Mouse (Mus musculus) midbrain, embryonic 15.5 days (tissue): ENCODE measurements around the gene Rora. TPM values are rescaled to one million over a fixed set of nuclear protein-coding genes. Genes with fewer than 3 reads are reported as not detected.

Source experiments
- ATAC-seq: fragments of 200-750 bp; cut with Nextera tagmentation; replicated peaks from 2 replicates; pipeline ENCODE4 v1.8.0; 2017; ENCODE audit warnings: moderate TSS enrichment
- H3K27ac ChIP-seq: fragments of 300-500 bp; sonication (generic); 2 replicates; pipeline ENCODE4 v1.5.1; 2015; ENCODE audit warnings: mild to moderate bottlenecking, inconsistent platforms
- H3K27me3 ChIP-seq: fragments of 300-500 bp; sonication (generic); replicated peaks from 2 replicates; pipeline ENCODE4 v1.6.1; 2015; ENCODE audit warnings: inconsistent platforms
- H3K36me3 ChIP-seq: fragments of 300-500 bp; sonication (generic); replicated peaks from 2 replicates; pipeline ENCODE4 v1.6.1; 2015; ENCODE audit warnings: inconsistent platforms
- H3K4me1 ChIP-seq: fragments of 300-500 bp; sonication (generic); 2 replicates; pipeline ENCODE4 v1.6.1; 2015; ENCODE audit warnings: inconsistent platforms
- H3K4me2 ChIP-seq: fragments of 300-500 bp; sonication (generic); 2 replicates; pipeline ENCODE4 v1.6.1; 2015; ENCODE audit warnings: inconsistent platforms, mild to moderate bottlenecking, moderate library complexity
- H3K4me3 ChIP-seq: fragments of 300-500 bp; sonication (generic); 2 replicates; pipeline ENCODE4 v1.5.1; 2015; ENCODE audit warnings: mild to moderate bottlenecking, inconsistent platforms
- H3K9ac ChIP-seq: fragments of 300-500 bp; sonication (generic); 2 replicates; pipeline ENCODE4 v1.6.1; 2015; ENCODE audit warnings: mild to moderate bottlenecking, inconsistent platforms
- H3K9me3 ChIP-seq: fragments of 300-500 bp; sonication (generic); 2 replicates; pipeline ENCODE4 v1.6.1; 2016; ENCODE audit warnings: inconsistent platforms
- WGBS: fragments of 180-500 bp; shearing (Covaris S2); methylation state at CpG from one replicate; pipeline ENCODE4 v1.1.7; 2015; ENCODE audit warnings: mixed read lengths; 5-methylcytosine and 5-hydroxymethylcytosine counted together
- polyA plus RNA-seq: library from polyadenylated mRNA; unstranded; fragments of >200 nt; fragmentation: Nextera tagmentation; extraction: Ambion mirVana; gene quantifications from 2 replicates; pipeline ENCODE4 v1.2.1, GENCODE M21; 2015

The Rora gene
- polyA plus RNA-seq, 1 experiment from 2014 or later = 43.9 TPM

DNA sequence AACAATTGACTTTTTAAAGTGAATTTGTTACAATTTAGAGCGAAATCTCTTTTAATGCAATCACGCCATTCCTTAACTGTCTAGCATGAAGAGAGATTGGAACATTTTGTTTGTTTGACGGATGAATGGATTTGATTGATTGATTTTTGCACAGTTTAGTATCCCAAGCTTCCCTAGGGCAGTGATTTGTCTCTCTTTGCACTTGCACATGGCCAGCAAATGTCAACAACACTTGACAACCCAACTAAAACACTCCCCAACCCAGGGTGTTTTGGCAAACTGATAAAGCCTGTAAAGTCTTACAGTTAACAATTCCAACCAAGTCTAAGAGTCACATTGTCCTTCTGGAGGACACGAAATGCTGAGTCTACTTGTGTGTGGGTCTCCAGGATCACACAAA is 733.7 kb downstream of the Rora start:
- no peak overlapping the region for H3K27ac ChIP-seq
- H3K9ac ChIP-seq = no peak overlapping the region
- no peak overlapping the region for H3K4me2 ChIP-seq
- WGBS = 89% methylated on average over 4 of the region's 4 CpGs
- ATAC-seq = no peak
- H3K4me3 ChIP-seq = no peak overlapping the region
- no peaks in the 10 kb centered on the region for H3K27me3 ChIP-seq
- no peaks in the 10 kb centered on the region for H3K4me1 ChIP-seq
- no peaks in the 10 kb centered on the region for H3K9me3 ChIP-seq
- no peaks in the 10 kb centered on the region for H3K36me3 ChIP-seq

DNA sequence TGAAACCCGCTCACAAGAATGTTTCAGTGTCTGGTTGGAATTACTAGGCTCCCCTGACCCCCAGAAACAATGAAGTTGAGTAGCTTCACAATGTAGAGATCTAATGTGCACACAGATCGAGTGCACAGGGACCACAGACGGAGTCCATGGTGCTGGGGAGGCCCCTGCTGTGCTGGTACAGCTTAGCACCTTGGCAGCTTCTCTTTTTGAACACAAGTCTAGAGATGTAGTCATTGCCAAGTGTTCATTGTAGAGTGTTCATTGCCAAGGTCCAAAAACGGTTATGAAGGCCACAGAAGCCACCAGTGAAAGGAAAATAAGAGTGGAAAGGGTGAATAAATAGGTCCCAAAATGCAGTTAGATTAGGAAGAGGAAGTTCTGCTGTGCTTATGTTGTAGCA is 737.0 kb downstream of the Rora start:
- H3K36me3 ChIP-seq = no peaks in the 10 kb centered on the region
- no peak for ATAC-seq
- H3K9me3 ChIP-seq = no peaks in the 10 kb centered on the region
- 75% methylated on average over 4 of the region's 4 CpGs for WGBS
- H3K4me1 ChIP-seq = no peaks in the 10 kb centered on the region
- no peak overlapping the region for H3K4me3 ChIP-seq
- no peaks in the 10 kb centered on the region for H3K27me3 ChIP-seq
- no peak overlapping the region for H3K4me2 ChIP-seq
- H3K27ac ChIP-seq = no peak overlapping the region
- H3K9ac ChIP-seq = no peak overlapping the region

DNA sequence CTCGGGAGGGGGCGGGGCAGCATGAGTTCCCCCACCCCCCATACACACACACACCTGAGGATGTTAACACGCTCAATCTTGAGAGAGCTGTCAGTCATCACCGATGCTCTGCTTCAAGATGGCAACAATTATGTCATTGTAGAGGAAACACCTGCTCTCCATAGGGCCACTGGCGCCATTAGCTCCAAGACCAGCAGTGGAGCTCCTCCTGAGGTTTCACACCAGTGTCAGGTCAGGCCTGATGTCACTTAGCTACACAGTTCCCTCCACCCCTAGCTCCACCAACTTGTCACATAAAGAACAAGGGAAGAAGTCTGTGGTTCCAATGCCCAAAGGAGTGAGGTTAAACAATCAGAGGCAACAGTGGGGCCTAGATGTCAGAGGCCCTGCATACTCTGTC is 740.6 kb downstream of the Rora start:
- H3K4me3 ChIP-seq = no peak overlapping the region
- no peaks in the 10 kb centered on the region for H3K27me3 ChIP-seq
- no peaks in the 10 kb centered on the region for H3K9me3 ChIP-seq
- H3K27ac ChIP-seq = no peak overlapping the region
- no peak for ATAC-seq
- WGBS = 86% methylated on average over 5 of the region's 5 CpGs
- no peak overlapping the region for H3K9ac ChIP-seq
- H3K36me3 ChIP-seq = no peaks in the 10 kb centered on the region
- H3K4me2 ChIP-seq = no peak overlapping the region
- peaks cover 13% of the 10 kb centered on the region for H3K4me1 ChIP-seq

DNA sequence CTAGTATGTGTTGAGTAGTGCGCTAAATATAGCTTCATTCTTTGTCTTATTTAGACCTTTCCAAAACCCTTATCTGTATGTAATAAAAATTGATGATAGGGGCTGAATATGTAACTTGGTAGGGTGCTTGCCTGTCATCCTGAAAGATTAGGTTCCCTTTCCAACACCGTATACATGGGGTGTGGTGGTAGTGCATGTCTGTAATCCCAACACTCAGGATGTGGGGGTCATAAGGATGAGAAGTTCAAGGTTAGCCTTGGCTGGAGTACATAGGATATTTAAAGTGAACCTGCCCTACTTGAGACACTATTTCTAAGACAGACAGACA is 743.8 kb downstream of the Rora start:
- Histone ChIP-seq H3K36me3 (no peaks in the 10 kb centered on the region), H3K4me1 (peaks cover 13% of the 10 kb centered on the region), H3K27me3 (no peaks in the 10 kb centered on the region), H3K4me3 (peak overlapping the region; percentile 69), H3K9ac (0 out of 2 replicates have a peak overlapping the region, but pooled peaks have one; percentile 83), H3K4me2 (peak overlapping the region; percentile 90), H3K27ac (peak overlapping the region; percentile 93), H3K9me3 (no peaks in the 10 kb centered on the region)
- peak; percentile 71 for ATAC-seq
- WGBS = 62% methylated on average over 2 of the region's 2 CpGs

GRCm38 (mm10) chr9:69397760-69398452 is 744.3 kb downstream of the Rora start, which contains the start of gene Ice2:
Gene Ice2 (plus strand): TSS chr9:69397906.
- 1% methylated on average over 53 of the region's 53 CpGs for WGBS
- no peaks in the 10 kb centered on the region for H3K9me3 ChIP-seq
- no peaks in the 10 kb centered on the region for H3K36me3 ChIP-seq
- peak; percentile 93 for ATAC-seq
- peak within 1 kb of the TSS; percentile 69 for H3K4me3 ChIP-seq
- H3K9ac ChIP-seq = peak within 1 kb of the TSS; percentile 83
- H3K4me2 ChIP-seq = peak within 1 kb of the TSS; percentile 90
- H3K27ac ChIP-seq = peak within 1 kb of the TSS; percentile 93
- H3K4me1 ChIP-seq = peaks cover 13% of the 10 kb centered on the region
- no peaks in the 10 kb centered on the region for H3K27me3 ChIP-seq

- Histone ChIP-seq H3K4me1 (peaks cover 13% of the 10 kb centered on the region), H3K4me2 (peak overlapping the region; percentile 90), H3K36me3 (no peaks in the 10 kb centered on the region), H3K9ac (peak overlapping the region; percentile 83), H3K27ac (peak overlapping the region; percentile 93), H3K4me3 (peak overlapping the region; percentile 69), H3K27me3 (no peaks in the 10 kb centered on the region), H3K9me3 (no peaks in the 10 kb centered on the region)
- peak; percentile 46; the same call in 1 of the 2 replicates for ATAC-seq
- 21% methylated on average over 10 of the region's 10 CpGs for WGBS
Measured at GRCm38 (mm10) chr9:69398453-69398850, 744.9 kb downstream of the Rora start.

GRCm38 (mm10) chr9:69404671-69405070 is 751.1 kb downstream of the Rora start:
- Histone ChIP-seq H3K4me2 (no peak overlapping the region), H3K9ac (no peak overlapping the region), H3K9me3 (no peaks in the 10 kb centered on the region), H3K36me3 (no peaks in the 10 kb centered on the region), H3K27ac (no peak overlapping the region), H3K27me3 (no peaks in the 10 kb centered on the region), H3K4me3 (no peak overlapping the region), H3K4me1 (no peaks in the 10 kb centered on the region)
- no peak for ATAC-seq
- 56% methylated on average over 6 of the region's 6 CpGs for WGBS

GRCm38 (mm10) chr9:69419476-69419875 is 765.9 kb downstream of the Rora start:
- 88% methylated on average over 1 of the region's 1 CpGs for WGBS
- no peak for ATAC-seq
- Histone ChIP-seq H3K27me3 (no peaks in the 10 kb centered on the region), H3K4me2 (no peak overlapping the region), H3K36me3 (peaks cover 12% of the 10 kb centered on the region; the same call in 1 of the 2 replicates), H3K4me3 (no peak overlapping the region), H3K9me3 (no peaks in the 10 kb centered on the region), H3K9ac (no peak overlapping the region), H3K27ac (no peak overlapping the region), H3K4me1 (no peaks in the 10 kb centered on the region)

DNA sequence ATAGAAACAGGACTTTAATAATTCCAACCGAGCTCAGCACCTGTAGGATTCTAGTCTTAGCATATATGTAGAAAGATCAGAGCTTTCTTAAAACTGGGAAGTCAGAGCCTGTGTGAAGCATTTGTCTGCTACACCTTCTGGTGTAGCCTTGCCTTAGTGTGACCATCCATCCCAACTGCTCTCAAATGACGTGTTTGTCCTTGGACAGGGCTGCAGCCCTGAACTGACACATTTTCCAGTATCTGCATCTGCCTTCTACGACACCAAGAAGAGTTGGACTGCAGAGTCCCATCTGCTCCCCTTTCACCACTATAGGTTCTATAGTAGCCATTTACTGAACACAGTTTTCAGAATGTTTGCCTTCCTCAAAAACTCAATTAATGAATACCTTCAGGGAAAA is 776.9 kb downstream of the Rora start:
- no peaks in the 10 kb centered on the region for H3K27me3 ChIP-seq
- peaks cover 12% of the 10 kb centered on the region for H3K4me1 ChIP-seq
- no peak overlapping the region for H3K4me3 ChIP-seq
- no peak overlapping the region for H3K4me2 ChIP-seq
- WGBS = 86% methylated on average over 3 of the region's 3 CpGs
- no peak overlapping the region for H3K9ac ChIP-seq
- H3K36me3 ChIP-seq = peaks cover 12% of the 10 kb centered on the region; the same call in 1 of the 2 replicates
- H3K27ac ChIP-seq = no peak overlapping the region
- no peak for ATAC-seq
- H3K9me3 ChIP-seq = no peaks in the 10 kb centered on the region

DNA sequence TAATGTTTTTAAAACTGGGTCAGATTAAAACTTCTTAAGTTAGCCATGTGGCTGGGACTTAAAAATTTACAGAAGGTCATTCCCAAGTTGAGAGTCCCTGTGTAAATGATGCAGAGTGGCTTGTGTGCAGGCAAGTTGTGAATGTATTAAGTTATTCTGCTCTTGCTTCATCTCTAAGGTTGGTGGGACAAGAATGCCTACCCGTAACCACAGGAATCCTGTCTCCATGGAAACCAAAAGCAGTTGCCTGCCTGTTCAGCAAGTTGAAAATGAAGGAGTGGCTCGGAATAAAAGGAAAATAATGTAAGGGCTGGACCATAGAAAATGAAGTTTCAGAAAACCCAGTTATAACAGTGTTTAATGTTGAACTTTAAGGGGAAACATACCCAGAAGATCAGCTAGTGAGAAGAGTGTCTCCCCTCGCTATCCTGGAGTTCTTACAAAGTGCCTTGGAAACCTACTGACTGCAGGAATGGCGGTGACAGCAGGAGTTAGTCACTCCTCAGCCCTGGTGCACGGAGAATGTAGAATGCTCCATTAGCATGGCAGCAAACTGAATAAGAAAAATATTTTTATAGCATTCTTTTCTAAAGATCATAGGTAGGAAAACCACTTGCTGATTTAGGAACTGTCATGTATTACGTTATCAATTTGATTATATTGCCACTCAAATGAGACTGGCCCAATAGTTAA is 778.4 kb downstream of the Rora start:
- H3K4me3 ChIP-seq = no peak overlapping the region
- no peaks in the 10 kb centered on the region for H3K27me3 ChIP-seq
- no peak overlapping the region for H3K9ac ChIP-seq
- peak overlapping the region; percentile 33; the same call in 1 of the 2 replicates for H3K27ac ChIP-seq
- H3K9me3 ChIP-seq = no peaks in the 10 kb centered on the region
- H3K4me1 ChIP-seq = peaks cover 12% of the 10 kb centered on the region
- 26% methylated on average over 6 of the region's 6 CpGs for WGBS
- no peak overlapping the region for H3K4me2 ChIP-seq
- ATAC-seq = no peak; the same call in 1 of the 2 replicates
- peaks cover 8% of the 10 kb centered on the region; the same call in 1 of the 2 replicates for H3K36me3 ChIP-seq

DNA sequence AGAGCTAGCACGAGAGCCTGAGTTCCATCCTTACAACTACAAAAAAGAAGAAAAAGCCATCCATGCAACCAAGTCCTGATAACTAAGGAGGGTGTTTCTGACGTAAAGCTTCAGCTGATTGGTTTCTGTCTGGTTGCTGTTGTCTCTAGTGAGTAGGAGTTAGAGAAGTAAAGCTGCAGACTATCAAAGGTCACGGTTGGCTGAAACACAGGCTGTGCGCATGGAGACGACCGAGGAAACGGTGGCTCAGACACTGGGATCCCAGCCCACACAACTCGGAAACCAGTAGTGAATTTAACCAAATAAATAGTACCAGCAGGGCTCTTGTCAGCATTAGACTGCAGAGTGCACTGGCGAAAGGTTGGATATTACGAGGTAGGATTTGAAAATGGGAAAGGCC is 781.6 kb downstream of the Rora start:
- WGBS = 64% methylated on average over 10 of the region's 10 CpGs
- Histone ChIP-seq H3K27me3 (no peaks in the 10 kb centered on the region), H3K4me1 (peaks cover 17% of the 10 kb centered on the region)

GRCm38 (mm10) chr9:69435662-69436061 is 782.1 kb downstream of the Rora start:
- H3K4me3 ChIP-seq = no peak overlapping the region
- H3K27ac ChIP-seq = no peak overlapping the region

More for the DNA sequence above, 781.6 kb downstream of the Rora start:
- ATAC-seq = no peak
- Histone ChIP-seq H3K27ac (no peak overlapping the region), H3K4me2 (no peak overlapping the region), H3K4me3 (no peak overlapping the region), H3K9ac (no peak overlapping the region), H3K9me3 (no peaks in the 10 kb centered on the region), H3K36me3 (no peaks in the 10 kb centered on the region)

More at GRCm38 (mm10) chr9:69435662-69436061, 782.1 kb downstream of the Rora start:
- no peak overlapping the region for H3K9ac ChIP-seq
- H3K4me1 ChIP-seq = peaks cover 17% of the 10 kb centered on the region
- H3K27me3 ChIP-seq = no peaks in the 10 kb centered on the region
- H3K4me2 ChIP-seq = no peak overlapping the region
- no peak for ATAC-seq
- H3K36me3 ChIP-seq = no peaks in the 10 kb centered on the region
- H3K9me3 ChIP-seq = no peaks in the 10 kb centered on the region
